Mouse (Mus musculus) neural tube, embryonic 12.5 days (tissue): ENCODE measurements around the gene Lrrc26. TPM values are rescaled to one million over a fixed set of nuclear protein-coding genes. Genes with fewer than 3 reads are reported as not detected.
"Not testable (repeated sequence)": the region's sequence is repeated elsewhere in the genome, so short reads cannot be mapped to it uniquely, and the experiment has no call there.

Experiments
- ATAC-seq: fragments of 200-750 bp; cut with Nextera tagmentation; 2 replicates; pipeline ENCODE4 v1.8.0; 2017; ENCODE audit warnings: low read depth, mild to moderate bottlenecking, moderate TSS enrichment, moderate library complexity; ENCODE audit not compliant: low FRiP score
- H3K27ac ChIP-seq: fragments of 300-500 bp; sonication (generic); 2 replicates; pipeline ENCODE4 v1.5.1; 2016
- H3K27me3 ChIP-seq: fragments of 300-500 bp; sonication (generic); replicated peaks from 2 replicates; pipeline ENCODE4 v1.6.1; 2016; ENCODE audit warnings: mild to moderate bottlenecking
- H3K36me3 ChIP-seq: fragments of 300-500 bp; sonication (generic); 2 replicates; pipeline ENCODE4 v1.6.1; 2016; ENCODE audit warnings: mild to moderate bottlenecking
- H3K4me1 ChIP-seq: fragments of 300-500 bp; sonication (generic); 2 replicates; pipeline ENCODE4 v1.6.1; 2016
- H3K4me2 ChIP-seq: fragments of 300-500 bp; sonication (generic); replicated peaks from 2 replicates; pipeline ENCODE4 v1.6.1; 2016; ENCODE audit warnings: mild to moderate bottlenecking
- H3K4me3 ChIP-seq: fragments of 300-500 bp; sonication (generic); 2 replicates; pipeline ENCODE4 v1.5.1; 2016
- H3K9ac ChIP-seq: fragments of 300-500 bp; sonication (generic); 2 replicates; pipeline ENCODE4 v1.6.1; 2016; ENCODE audit warnings: mild to moderate bottlenecking
- H3K9me3 ChIP-seq: fragments of 300-500 bp; sonication (generic); 2 replicates; pipeline ENCODE4 v1.6.1; 2016; ENCODE audit warnings: mild to moderate bottlenecking
- WGBS: fragments of 180-500 bp; shearing (Covaris S2); methylation state at CpG from one replicate; pipeline ENCODE4 v1.1.7; 2016; 5-methylcytosine and 5-hydroxymethylcytosine counted together
- polyA plus RNA-seq: library from polyadenylated mRNA; unstranded; fragments of >200 nt; fragmentation: Nextera tagmentation; extraction: Ambion mirVana; gene quantifications from 2 replicates; pipeline ENCODE4 v1.2.1, GENCODE M21; 2016

Lrrc26 gene
- polyA plus RNA-seq, 1 experiment from 2014 or later, result not detected

DNA sequence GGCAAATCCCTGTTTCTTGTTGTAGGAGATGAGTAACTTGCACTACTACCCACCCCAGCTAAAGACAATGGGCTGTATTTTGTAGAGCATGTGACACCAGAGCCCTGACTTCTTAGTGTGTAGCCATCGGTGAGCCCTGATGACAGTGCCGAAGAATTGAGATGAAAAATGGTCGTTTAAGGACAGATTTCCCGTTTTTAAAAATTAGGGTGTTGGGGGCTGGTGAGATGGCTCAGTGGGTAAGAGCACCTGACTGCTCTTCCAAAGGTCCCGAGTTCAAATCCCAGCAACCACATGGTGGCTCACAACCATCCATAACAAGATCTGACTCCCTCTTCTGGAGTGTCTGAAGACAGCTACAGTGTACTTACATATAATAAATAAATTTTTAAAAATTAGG lies 32.5 kb upstream of the Lrrc26 start:
- H3K4me2 ChIP-seq, H3K27ac ChIP-seq, H3K9me3 ChIP-seq, H3K4me3 ChIP-seq, H3K27me3 ChIP-seq, ATAC-seq, H3K9ac ChIP-seq, H3K36me3 ChIP-seq: not testable (repeated sequence)
- 86% methylated on average over 5 of the region's 5 CpGs for whole genome bisulfite sequencing
- peaks cover 21% of the 10 kb centered on the region for H3K4me1 ChIP-seq

DNA sequence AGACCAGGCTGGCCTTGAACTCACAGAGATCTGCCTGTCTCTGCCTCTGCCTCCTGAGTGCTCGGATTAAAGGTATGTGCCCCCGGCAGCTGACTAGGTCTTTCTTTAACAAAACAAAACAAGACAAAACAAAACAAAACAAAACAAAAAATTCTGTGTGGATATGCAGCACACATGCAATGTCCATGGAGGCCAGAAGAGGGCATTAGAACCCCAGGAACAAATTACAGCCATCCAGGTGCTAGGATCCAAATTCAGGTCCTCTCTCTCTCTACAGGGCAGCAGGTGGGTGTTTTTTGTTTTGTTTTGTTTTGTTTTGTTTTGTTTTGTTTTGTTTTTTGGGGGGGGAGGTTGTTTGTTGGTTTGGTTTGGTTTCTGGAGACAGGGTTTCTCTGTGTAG lies 30.8 kb upstream of the Lrrc26 start:
- no peaks in the 10 kb centered on the region for H3K9me3 ChIP-seq
- H3K9ac ChIP-seq, result no peak overlapping the region
- H3K27me3 ChIP-seq, result peaks cover 7% of the 10 kb centered on the region
- peaks cover 31% of the 10 kb centered on the region for H3K4me1 ChIP-seq
- no peak overlapping the region for H3K4me2 ChIP-seq
- no peaks in the 10 kb centered on the region for H3K36me3 ChIP-seq
- H3K4me3 ChIP-seq, result no peak overlapping the region
- WGBS, result 66% methylated on average over 2 of the region's 2 CpGs
- H3K27ac ChIP-seq, result no peak overlapping the region
- no peak for ATAC-seq

DNA sequence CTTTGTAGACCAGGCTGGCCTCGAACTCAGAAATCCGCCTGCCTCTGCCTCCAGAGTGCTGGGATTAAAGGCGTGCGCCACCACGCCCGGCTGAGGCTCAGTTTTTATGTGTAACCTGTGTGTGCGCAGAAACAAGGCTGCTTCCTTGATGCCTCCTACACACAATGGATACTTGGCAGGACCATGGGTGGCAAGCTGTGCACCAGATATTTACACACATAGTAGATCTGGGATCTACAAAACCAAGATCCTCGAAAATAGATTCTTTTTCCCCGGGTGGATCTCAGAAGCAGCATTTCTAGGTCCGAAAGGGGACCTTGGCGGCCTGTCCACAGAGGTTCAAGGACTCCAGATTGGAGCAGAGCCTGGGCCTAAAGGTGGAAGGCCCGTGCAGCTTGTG lies 27.8 kb upstream of the Lrrc26 start:
- Histone ChIP-seq H3K36me3 (no peaks in the 10 kb centered on the region), H3K4me1 (peaks cover 42% of the 10 kb centered on the region), H3K4me3 (peak overlapping the region; percentile 78), H3K9me3 (no peaks in the 10 kb centered on the region), H3K4me2 (peak overlapping the region; percentile 83), H3K27ac (no peak overlapping the region), H3K9ac (0 out of 2 replicates have a peak overlapping the region, but pooled peaks have one; percentile 40), H3K27me3 (peaks cover 13% of the 10 kb centered on the region)
- 0 out of 2 replicates have a peak, but pooled peaks have one; percentile 3 for ATAC-seq
- 49% methylated on average over 12 of the region's 12 CpGs for WGBS

DNA sequence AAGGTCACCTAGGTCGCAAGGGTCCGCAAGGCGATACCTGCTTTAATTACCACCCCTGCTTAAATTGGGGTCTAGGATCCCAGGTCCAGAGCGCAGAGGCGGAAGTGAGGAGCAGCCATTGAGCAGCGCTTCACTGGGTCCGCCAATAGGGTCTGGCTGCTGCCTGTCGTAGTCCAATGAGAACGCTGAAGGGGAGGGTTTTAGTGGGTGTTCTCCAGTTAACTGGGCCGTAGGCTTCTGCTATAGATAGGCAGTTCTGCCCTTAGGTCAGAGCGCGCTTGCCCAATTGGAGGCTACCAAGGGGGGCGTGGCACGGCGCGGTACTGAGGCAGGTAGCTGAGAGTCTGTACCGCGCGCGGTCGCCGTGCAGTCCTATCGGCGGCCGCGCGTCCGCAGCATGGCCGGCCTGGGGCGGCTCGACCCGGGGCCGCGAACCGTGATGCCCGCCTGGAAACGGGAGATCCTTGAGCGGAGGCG lies 27.4 kb upstream of the Lrrc26 start, which contains the start of gene Tprn:
TSS of gene Tprn (plus strand) at position 328 of the 477 bp plus-strand sequence.
- Histone ChIP-seq H3K27me3 (peaks cover 13% of the 10 kb centered on the region), H3K9ac (peak within 1 kb of the TSS; percentile 63), H3K9me3 (no peaks in the 10 kb centered on the region), H3K4me3 (peak within 1 kb of the TSS; percentile 78), H3K27ac (no peak within 1 kb of the TSS), H3K4me1 (peaks cover 44% of the 10 kb centered on the region), H3K4me2 (peak within 1 kb of the TSS; percentile 83), H3K36me3 (no peaks in the 10 kb centered on the region)
- ATAC-seq, result peak; percentile 97
- WGBS, result under 1% methylated on average over 39 of the region's 39 CpGs

DNA sequence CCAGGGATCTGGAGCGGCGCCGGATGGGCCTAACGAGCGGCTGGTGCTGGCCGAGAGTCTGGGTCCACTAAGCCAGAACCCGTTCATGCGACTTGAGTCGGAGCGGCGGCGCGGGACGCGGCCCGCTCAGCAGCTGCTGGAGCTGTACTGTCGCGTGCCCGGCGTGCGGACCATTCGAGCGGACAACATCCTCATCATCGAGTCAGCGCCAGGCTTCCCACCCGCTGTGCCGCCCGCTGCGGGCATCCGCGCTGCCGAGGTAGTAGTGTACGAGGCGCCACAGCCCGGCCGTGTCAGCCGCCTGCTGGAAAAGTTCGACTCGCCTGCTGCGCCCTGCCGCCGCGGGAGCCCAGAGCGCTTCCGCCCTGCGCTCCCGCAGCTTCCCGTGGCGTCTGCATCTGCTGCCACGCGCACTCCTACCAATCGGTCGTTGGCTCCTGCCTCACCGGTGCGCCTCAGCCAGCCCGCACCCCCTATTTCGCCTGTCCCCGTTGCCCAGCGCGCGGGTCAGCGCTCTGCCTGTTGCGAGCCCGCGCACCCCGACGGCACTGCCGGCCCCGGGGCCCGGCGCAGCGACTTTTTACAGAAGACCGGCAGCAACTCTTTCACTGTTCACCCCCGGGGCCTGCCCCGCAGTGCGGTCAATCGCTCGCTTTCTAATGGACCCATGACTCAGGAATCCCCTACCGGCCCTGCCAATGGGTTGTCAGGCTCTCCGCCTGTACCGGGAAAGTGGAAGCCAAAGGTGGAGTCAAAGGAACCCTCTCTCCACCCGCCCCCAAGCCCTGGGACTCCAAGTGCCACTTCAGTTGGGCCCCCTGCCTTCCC lies 26.7 kb upstream of the Lrrc26 start:
- H3K27me3 ChIP-seq, result peaks cover 13% of the 10 kb centered on the region
- peaks cover 46% of the 10 kb centered on the region for H3K4me1 ChIP-seq
- H3K4me2 ChIP-seq, result peak overlapping the region; percentile 83
- no peak overlapping the region for H3K27ac ChIP-seq
- ATAC-seq, result peak; percentile 52; the same call in 1 of the 2 replicates
- under 1% methylated on average over 82 of the region's 82 CpGs for WGBS
- H3K9ac ChIP-seq, result peak overlapping the region; percentile 63
- peaks cover 1% of the 10 kb centered on the region; the same call in 1 of the 2 replicates for H3K36me3 ChIP-seq
- H3K9me3 ChIP-seq, result no peaks in the 10 kb centered on the region
- peak overlapping the region; percentile 78 for H3K4me3 ChIP-seq

DNA sequence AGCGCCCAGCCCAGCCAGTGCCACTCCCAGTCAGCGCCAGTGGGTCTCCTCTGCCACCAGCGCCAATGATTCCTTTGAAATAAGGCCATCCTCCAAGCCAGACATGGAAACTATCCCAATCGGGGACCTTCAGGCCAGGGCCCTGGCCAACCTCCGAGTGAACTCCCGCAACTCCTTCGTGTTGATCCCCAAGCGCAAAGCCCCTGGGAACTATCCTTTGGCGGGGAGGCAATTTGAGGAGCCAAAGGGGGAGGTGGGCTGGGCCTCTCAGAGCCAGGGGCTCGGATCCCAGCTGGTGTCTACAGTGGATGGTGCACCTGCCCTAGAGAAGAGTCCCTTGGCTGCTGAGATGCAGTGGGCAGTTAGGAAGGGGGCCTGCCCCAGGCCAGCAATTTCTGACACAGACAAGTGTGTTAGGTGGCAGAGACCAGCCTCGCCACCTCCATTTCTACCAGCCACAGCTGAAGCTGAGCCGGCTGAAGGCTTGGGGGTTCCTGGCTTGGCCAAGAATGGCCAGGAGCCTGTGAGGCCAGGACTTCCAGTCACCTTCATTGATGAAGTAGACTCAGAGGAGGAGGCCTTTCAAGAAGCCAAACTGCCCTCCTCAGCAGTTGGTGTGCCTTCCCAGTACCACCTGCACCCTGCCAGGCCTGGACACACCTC lies 26.0 kb upstream of the Lrrc26 start:
- Histone ChIP-seq H3K9me3 (no peaks in the 10 kb centered on the region), H3K4me2 (peak overlapping the region; percentile 83), H3K4me3 (peak overlapping the region; percentile 78), H3K27ac (no peak overlapping the region), H3K36me3 (peaks cover 6% of the 10 kb centered on the region), H3K4me1 (peaks cover 46% of the 10 kb centered on the region), H3K9ac (peak overlapping the region; percentile 63), H3K27me3 (peaks cover 13% of the 10 kb centered on the region)
- WGBS, result 19% methylated on average over 12 of the region's 12 CpGs
- no peak for ATAC-seq

DNA sequence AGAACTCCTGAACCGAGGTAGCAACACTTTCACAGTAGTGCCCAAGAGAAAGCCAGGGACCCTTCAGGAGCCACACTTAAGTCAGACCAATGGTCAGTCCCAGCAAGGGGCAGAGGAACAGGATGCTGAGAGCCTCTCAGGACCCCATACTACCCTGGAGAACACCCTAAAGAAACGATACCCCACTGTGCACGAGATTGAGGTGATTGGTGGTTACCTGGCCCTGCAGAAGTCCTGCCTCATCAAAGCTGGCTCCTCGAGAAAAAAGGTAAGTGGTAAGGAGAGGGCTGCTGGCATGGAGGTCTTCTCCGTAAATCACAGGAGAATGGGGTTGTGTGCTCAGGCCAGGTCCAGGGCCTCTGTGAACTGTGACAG lies 25.4 kb upstream of the Lrrc26 start:
- no peak for ATAC-seq
- Histone ChIP-seq H3K9me3 (no peaks in the 10 kb centered on the region), H3K4me2 (peak overlapping the region; percentile 83), H3K9ac (peak overlapping the region; percentile 63), H3K4me3 (peak overlapping the region; percentile 78; the same call in 1 of the 2 replicates), H3K27ac (no peak overlapping the region), H3K36me3 (peaks cover 12% of the 10 kb centered on the region), H3K4me1 (peaks cover 46% of the 10 kb centered on the region), H3K27me3 (peaks cover 13% of the 10 kb centered on the region)
- WGBS, result 79% methylated on average over 5 of the region's 5 CpGs

DNA sequence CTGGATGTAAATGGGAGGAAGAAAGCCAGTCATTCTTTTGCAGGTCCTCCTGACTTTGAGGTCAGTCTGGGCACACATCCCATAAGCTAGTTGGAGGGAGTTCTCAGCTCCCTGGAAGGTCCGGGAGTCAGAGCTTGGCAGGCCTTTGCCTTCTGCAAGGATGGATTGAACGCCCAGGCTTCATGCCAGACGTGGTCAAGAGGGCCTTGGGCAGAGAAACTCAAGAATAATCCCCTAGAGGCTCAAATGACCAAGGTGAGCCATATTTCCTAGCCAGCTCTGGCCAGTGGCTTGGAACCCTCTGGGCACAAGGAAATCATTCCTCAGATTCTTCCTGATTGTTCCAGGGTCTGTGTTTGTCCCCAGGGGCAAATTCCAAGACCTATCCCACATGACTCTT lies 24.9 kb upstream of the Lrrc26 start:
- Histone ChIP-seq H3K4me3 (no peak overlapping the region), H3K27me3 (peaks cover 13% of the 10 kb centered on the region), H3K4me2 (peak overlapping the region; percentile 83), H3K4me1 (peaks cover 46% of the 10 kb centered on the region), H3K27ac (no peak overlapping the region), H3K9me3 (no peaks in the 10 kb centered on the region), H3K36me3 (peaks cover 17% of the 10 kb centered on the region), H3K9ac (peak overlapping the region; percentile 6; the same call in 1 of the 2 replicates)
- 80% methylated on average over 3 of the region's 3 CpGs for WGBS
- ATAC-seq, result no peak

DNA sequence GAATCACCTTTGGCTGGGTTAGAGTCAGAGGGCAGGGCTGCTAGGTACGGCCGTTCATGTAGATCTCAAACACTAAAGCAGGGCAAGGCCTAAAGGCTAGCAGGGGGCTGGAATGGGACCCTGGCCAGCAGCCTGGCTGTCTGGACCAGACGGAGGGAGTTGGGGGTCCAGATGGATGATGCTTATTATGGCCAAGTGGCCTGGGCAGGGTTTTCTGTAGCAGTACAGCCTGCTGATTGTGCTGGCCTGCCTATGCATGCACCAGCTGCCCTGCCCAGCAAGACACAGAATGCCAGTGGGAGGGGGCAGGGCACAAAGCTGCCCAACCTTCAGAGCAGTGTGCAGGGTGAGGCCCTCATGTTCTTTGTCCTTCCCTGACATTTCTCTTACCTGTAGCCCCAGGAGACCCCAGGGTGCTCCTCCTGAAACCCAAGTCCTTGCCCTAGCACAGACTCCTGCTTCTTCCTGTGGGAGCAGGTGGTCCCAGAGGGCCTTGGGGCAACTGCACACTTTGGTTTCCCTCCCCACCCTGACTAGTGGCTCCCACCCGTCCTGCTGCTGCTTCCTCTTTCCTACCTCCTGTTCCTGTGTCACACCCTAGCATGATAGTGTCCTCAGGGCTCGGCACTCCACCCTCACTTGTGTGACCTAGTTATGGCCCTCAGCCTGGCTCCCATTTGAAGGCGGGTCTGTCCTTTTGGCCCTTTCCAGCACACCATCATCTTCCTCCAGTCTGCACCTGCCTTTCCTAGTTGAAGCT lies 23.6 kb upstream of the Lrrc26 start:
- WGBS, result 68% methylated on average over 6 of the region's 6 CpGs
- no peak overlapping the region for H3K4me3 ChIP-seq
- ATAC-seq, result no peak

DNA sequence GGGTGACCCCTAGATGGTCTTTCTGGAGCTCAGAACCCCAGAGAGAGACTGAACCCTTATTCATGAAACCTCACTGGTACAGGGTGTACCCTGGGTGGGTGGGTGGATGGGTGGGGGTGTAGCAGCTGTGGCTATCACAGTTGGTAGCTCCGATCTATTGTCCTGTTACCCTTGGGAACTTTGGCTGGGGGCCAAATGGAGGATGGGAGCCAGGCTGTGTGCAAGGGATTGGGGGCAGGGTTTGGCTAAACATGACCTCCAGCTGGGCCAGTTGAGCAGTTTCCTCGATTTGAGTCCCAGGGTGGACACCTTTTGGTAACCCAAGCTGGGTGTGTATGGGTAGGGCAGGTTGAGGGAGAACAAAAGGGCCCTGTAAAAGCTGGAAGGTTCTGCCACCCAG lies 23.0 kb upstream of the Lrrc26 start:
- Histone ChIP-seq H3K27ac (no peak overlapping the region), H3K9ac (0 out of 2 replicates have a peak overlapping the region, but pooled peaks have one; percentile 49), H3K9me3 (no peaks in the 10 kb centered on the region), H3K4me2 (peak overlapping the region; percentile 45), H3K4me1 (peaks cover 59% of the 10 kb centered on the region), H3K36me3 (peaks cover 25% of the 10 kb centered on the region), H3K27me3 (peaks cover 13% of the 10 kb centered on the region), H3K4me3 (no peak overlapping the region)
- ATAC-seq, result no peak
- 49% methylated on average over 2 of the region's 2 CpGs for WGBS

More for the DNA sequence above, 23.6 kb upstream of the Lrrc26 start:
- Histone ChIP-seq H3K9ac (peak overlapping the region; percentile 49), H3K9me3 (no peaks in the 10 kb centered on the region), H3K36me3 (peaks cover 25% of the 10 kb centered on the region), H3K4me2 (peak overlapping the region; percentile 45), H3K4me1 (peaks cover 52% of the 10 kb centered on the region), H3K27ac (no peak overlapping the region), H3K27me3 (peaks cover 13% of the 10 kb centered on the region)

DNA sequence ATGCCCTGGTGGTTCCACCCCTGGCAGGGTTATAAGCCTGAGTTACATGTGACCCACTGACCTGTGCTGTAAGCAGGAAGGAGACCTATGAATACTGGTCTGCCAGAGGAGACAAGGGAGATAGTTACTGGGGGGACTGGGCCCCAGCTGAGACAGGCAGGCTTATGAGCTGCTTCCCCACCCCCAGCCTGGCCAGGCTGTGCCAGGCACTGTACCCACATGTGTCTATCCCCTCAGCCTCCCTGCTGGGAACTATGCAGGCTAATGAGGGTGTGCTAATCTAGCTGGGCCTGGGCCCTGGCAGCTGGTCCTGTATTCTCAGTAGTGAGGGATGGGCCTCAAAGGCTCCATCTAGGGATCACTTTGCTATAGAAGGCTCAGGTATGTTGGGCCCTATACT lies 22.5 kb upstream of the Lrrc26 start:
- H3K27ac ChIP-seq, result no peak overlapping the region
- peaks cover 25% of the 10 kb centered on the region for H3K36me3 ChIP-seq
- H3K9ac ChIP-seq, result 0 out of 2 replicates have a peak overlapping the region, but pooled peaks have one; percentile 19
- no peaks in the 10 kb centered on the region for H3K9me3 ChIP-seq
- no peak overlapping the region for H3K4me3 ChIP-seq
- ATAC-seq, result no peak
- peaks cover 13% of the 10 kb centered on the region for H3K27me3 ChIP-seq
- H3K4me1 ChIP-seq, result peaks cover 59% of the 10 kb centered on the region
- H3K4me2 ChIP-seq, result peak overlapping the region; percentile 45
